Mouse (Mus musculus) skeletal muscle tissue, adult 2 months (tissue): ENCODE data around the gene Bbs9.

Source experiments
- DNase-seq: peaks from one replicate; pipeline ENCODE4 v3.0.0-alpha.2; 2012; ENCODE audit warnings: low read depth, low spot score

Gene Bbs9

GRCm38 (mm10) chr9:22793698-22794097 is 318.2 kb downstream of the Bbs9 start:
- no peak for DNase-seq

GRCm38 (mm10) chr9:22800675-22801074 is 325.2 kb downstream of the Bbs9 start:
- peak; percentile 30 for DNase-seq

GRCm38 (mm10) chr9:22805981-22806380 is 330.5 kb downstream of the Bbs9 start:
- no peak for DNase-seq

- no peak for DNase-seq
Observed at GRCm38 (mm10) chr9:22806494-22806893, 331.0 kb downstream of the Bbs9 start.

- no peak for DNase-seq
Observed at GRCm38 (mm10) chr9:22807693-22808092, 332.2 kb downstream of the Bbs9 start.

DNA sequence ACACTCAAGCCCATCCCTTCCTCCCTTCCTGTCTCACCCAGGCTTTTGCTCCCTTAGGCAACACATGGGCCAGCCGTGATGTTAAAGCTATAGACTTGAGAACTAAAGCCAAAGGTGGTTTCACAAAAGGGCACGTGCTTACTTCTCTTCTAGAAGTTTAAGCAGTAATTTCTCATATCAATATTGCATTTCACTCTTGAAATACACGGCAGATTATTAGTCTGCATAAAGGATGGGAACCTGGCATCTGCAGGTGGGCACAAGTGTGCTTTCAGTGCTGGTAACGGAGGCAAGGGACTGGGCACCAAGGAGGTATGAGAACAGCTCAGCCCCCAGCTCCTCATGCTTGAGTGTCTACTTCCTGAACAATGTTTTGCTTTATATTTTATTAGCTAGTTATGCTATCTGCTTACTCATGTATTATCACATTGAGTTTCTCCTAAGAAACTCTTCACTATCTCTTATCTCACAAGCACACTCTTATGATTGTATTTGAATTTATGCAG is 334.2 kb downstream of the Bbs9 start:
- DNase-seq: no peak

GRCm38 (mm10) chr9:22810454-22810853 is 334.9 kb downstream of the Bbs9 start:
- no peak for DNase-seq

DNA sequence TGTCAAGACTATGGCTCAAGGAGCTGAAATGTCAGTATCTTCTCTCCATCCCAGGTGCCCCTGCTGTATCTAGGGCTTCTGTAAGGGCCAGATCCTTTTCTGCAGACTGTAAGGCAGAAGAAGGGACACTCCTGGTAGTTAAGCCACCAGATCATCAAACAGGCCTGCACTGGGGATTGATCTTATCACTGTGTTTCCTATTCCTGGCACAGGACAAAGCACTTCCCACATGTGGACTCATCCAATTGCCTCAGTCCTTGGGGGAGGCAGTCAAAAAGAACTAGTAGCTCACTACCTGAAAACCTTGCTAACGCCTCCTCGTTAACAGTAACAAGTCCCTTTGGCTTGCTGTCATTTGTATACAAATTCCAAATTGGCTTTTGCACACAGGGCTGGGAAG is 336.4 kb downstream of the Bbs9 start:
- no peak for DNase-seq

DNA sequence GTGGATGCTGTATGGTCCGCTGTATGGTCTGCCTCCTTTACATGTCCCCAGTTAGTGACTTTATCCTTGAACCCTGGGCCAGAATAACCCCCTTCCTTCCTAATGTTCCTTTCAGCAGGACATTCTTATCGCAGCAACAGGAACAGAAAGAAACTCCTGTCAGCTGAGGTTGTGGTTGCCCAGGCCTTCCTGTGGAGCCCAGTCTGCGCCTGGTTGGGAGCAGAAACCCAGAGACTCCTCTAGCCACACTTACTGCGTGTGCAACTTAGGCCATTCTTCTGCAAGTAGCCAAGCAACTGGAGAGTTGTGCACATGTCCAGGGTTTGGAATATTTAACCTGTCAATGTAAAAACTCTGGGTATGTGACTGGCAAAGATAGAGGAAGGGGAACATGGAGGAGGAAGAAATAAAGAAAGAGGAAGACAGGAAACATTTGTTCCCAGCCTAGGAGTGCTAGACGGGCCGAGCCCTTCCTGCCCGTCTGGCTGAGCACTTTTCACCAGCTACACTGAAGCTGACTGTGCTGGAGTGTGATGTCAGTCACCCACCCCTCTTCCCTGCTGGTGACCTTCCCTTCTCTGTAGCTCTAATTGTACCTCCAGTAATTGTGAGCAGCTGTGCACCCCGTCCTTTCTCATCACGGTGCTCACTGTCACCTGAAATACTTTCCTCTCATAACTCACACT is 339.0 kb downstream of the Bbs9 start:
- DNase-seq: no peak

- no peak for DNase-seq
Observed at GRCm38 (mm10) chr9:22815093-22815458, 339.6 kb downstream of the Bbs9 start.

GRCm38 (mm10) chr9:22819539-22819938 is 344.0 kb downstream of the Bbs9 start:
- no peak for DNase-seq

GRCm38 (mm10) chr9:22820646-22821185 is 345.2 kb downstream of the Bbs9 start:
- DNase-seq: no peak

DNA sequence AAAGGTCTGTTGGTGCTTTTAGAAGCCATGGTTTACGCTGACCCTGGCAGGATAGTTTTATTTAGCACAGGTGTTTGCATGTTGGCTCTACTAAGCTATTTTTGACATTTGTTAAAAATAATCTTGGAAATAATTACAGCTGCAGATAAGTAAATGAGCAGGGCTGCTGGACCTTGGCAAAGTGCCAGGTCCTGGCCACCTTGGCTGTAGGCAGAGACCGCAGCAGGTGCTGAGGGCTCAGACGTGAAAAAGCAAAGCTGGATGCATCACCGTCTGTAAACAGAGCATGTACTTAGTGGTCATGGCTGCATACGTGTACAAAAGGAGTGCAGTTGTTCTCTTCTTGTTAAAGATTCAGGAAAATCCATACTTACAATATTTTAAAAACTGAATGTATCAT is 347.3 kb downstream of the Bbs9 start:
- peak; percentile 61 for DNase-seq

GRCm38 (mm10) chr9:22823856-22824255 is 348.3 kb downstream of the Bbs9 start:
- DNase-seq: no peak

DNA sequence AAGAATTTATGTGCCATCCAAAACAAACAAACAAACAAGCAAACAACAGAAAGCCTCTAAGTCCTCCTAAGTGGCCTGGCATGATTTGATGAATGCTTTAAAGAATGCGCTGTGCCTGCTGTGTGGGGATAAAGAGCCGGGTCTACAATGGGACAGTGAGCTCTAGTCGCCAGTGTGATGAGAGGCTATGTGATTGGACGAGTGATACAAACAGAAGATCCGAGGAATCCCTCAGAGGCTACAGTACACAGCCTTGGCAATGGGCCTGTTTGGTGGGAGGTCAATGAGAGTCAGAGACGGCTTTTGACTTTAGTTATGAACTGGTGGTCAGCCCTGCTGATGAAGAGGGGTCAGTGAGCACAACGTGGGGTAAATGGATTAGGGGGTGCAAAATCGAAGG is 349.4 kb downstream of the Bbs9 start:
- no peak for DNase-seq

- DNase-seq: no peak
Observed at GRCm38 (mm10) chr9:22826571-22826990, 351.1 kb downstream of the Bbs9 start.

GRCm38 (mm10) chr9:22827176-22827770 is 351.8 kb downstream of the Bbs9 start:
- no peak for DNase-seq

GRCm38 (mm10) chr9:22829212-22829960 is 353.9 kb downstream of the Bbs9 start:
- no peak for DNase-seq

GRCm38 (mm10) chr9:22834994-22835512 is 359.5 kb downstream of the Bbs9 start:
- no peak for DNase-seq

- DNase-seq: no peak
Observed at GRCm38 (mm10) chr9:22837000-22837399, 361.5 kb downstream of the Bbs9 start.

DNA sequence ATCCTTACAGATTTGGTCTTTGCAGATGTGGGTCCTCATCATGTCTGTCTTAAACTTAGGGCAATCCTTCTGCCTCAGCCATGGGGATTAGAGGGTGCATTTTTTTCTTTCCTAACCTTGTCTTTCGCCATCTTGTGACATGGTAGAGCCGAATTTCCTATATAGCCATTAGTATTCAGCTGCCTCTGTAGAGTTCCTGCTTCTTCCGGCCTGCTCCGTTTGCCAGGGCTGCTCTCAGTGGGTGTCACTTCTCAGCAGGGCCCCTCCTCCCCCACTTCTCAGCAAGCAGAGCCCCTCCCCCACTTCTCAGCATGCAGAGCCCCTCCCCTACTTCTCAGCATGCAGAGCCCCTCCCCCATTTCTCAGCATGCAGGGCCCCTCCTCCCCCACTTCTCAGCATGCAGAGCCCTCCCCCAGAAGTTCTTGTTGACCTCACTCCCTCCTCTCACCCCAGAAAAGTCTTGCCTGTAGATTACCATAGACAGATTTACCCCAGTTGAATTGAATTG is 362.2 kb downstream of the Bbs9 start:
- no peak for DNase-seq

DNA sequence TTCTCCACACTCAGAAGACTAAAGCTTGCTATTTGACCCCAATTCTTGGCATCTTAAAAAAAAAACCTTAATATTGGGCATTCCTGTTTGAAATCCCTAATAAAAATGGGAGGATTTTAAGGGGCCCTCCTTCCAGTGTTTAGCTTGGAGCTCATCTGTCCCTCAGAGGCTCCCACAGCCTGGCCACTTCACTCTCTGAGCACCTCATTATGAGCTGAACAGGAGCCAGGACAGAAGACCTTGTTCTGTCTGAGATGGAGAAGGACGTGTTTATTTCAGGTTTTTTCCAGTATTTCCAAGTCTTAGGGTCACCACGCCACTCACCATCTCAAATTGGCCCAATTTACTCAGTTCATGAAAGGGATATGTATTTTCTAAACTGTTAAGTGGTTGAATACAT is 370.5 kb downstream of the Bbs9 start:
- DNase-seq: no peak
